Mouse (Mus musculus): ENCODE results near the gene Glrx2. TPM values are rescaled to one million over a fixed set of nuclear protein-coding genes. Genes with fewer than 3 reads are reported as not detected.
"Not testable (repeated sequence)": the region's sequence is repeated elsewhere in the genome, so short reads cannot be mapped to it uniquely, and the experiment has no call there.

Glrx2 gene
- polyA plus RNA-seq (2016; fragmentation: Nextera tagmentation; extraction: Ambion mirVana), result 88.1 and 89.1 TPM in 2 replicates

- WGBS, result no CpG with 5 or more reads among the region's 2 CpGs
- H3K9me3 ChIP-seq; H3K27ac ChIP-seq; H3K4me3 ChIP-seq; DNase-seq (ENCODE audit: extremely low spot score, low spot score); H3K4me1 ChIP-seq; H3K27me3 ChIP-seq (ENCODE audit: poor library complexity, severe bottlenecking); H3K36me3 ChIP-seq (replicated peaks): not testable (repeated sequence)
Observed at GRCm38 (mm10) chr1:143716038-143716437, at the start of gene Glrx2. Glrx2 (plus strand) TSS chr1:143716338.

GRCm38 (mm10) chr1:143675734-143676361 lies 40.3 kb upstream of the Glrx2 start:
- Histone ChIP-seq H3K27me3 (ENCODE audit: poor library complexity, severe bottlenecking) (no peaks in the 10 kb centered on the region), H3K4me1 (no peaks in the 10 kb centered on the region), H3K9me3 (no peaks in the 10 kb centered on the region), H3K4me3 (no peak overlapping the region), H3K36me3 (replicated peaks) (peaks cover 87% of the 10 kb centered on the region), H3K27ac (no peak overlapping the region)
- DNase-seq (ENCODE audit: extremely low spot score, low spot score), result no peak
- 97% methylated on average over 4 of the region's 4 CpGs for WGBS

- 95% methylated on average over 5 of the region's 5 CpGs for WGBS
- Histone ChIP-seq H3K4me1 (no peaks in the 10 kb centered on the region), H3K9me3 (no peaks in the 10 kb centered on the region), H3K27ac (no peak overlapping the region), H3K4me3 (no peak overlapping the region), H3K36me3 (replicated peaks) (peaks cover 78% of the 10 kb centered on the region), H3K27me3 (ENCODE audit: poor library complexity, severe bottlenecking) (no peaks in the 10 kb centered on the region)
- DNase-seq (ENCODE audit: extremely low spot score, low spot score), result no peak
Observed at GRCm38 (mm10) chr1:143681108-143681507, 35.0 kb upstream of the Glrx2 start.

- H3K27ac ChIP-seq, result no peak overlapping the region
- WGBS, result 95% methylated on average over 3 of the region's 3 CpGs
- peaks cover 81% of the 10 kb centered on the region for H3K36me3 ChIP-seq (replicated peaks)
- no peak overlapping the region for H3K4me3 ChIP-seq
- H3K27me3 ChIP-seq (ENCODE audit: poor library complexity, severe bottlenecking), result no peaks in the 10 kb centered on the region
- no peaks in the 10 kb centered on the region for H3K4me1 ChIP-seq
- H3K9me3 ChIP-seq, result no peaks in the 10 kb centered on the region
- DNase-seq (ENCODE audit: extremely low spot score, low spot score), result no peak
Observed at GRCm38 (mm10) chr1:143684849-143685248, 31.3 kb upstream of the Glrx2 start.

GRCm38 (mm10) chr1:143701736-143702135 lies 14.4 kb upstream of the Glrx2 start:
- Histone ChIP-seq H3K9me3 (no peaks in the 10 kb centered on the region), H3K36me3 (replicated peaks) (peaks cover 23% of the 10 kb centered on the region), H3K27ac (peak overlapping the region; percentile 97), H3K4me3 (peak overlapping the region; percentile 84), H3K27me3 (ENCODE audit: poor library complexity, severe bottlenecking) (no peaks in the 10 kb centered on the region; the same call in 1 of the 2 replicates), H3K4me1 (peaks cover 23% of the 10 kb centered on the region)
- 0% methylated on average over 13 of the region's 13 CpGs for WGBS
- DNase-seq (ENCODE audit: extremely low spot score, low spot score), result no peak

- Histone ChIP-seq H3K9me3 (no peaks in the 10 kb centered on the region), H3K4me1 (peaks cover 23% of the 10 kb centered on the region), H3K27ac (peak overlapping the region; percentile 97), H3K4me3 (peak overlapping the region; percentile 84), H3K27me3 (ENCODE audit: poor library complexity, severe bottlenecking) (no peaks in the 10 kb centered on the region; the same call in 1 of the 2 replicates), H3K36me3 (replicated peaks) (peaks cover 18% of the 10 kb centered on the region)
- no peak for DNase-seq (ENCODE audit: extremely low spot score, low spot score)
- under 1% methylated on average over 41 of the region's 48 CpGs for WGBS
Observed at GRCm38 (mm10) chr1:143702141-143702740, 13.9 kb upstream of the Glrx2 start.

GRCm38 (mm10) chr1:143702741-143703262 lies 13.3 kb upstream of the Glrx2 start, which contains the start of gene Cdc73:
Cdc73 (minus strand) TSS chr1:143702893.
- H3K27ac ChIP-seq, result peak within 1 kb of the TSS; percentile 97
- 0% methylated on average over 67 of the region's 74 CpGs for WGBS

GRCm38 (mm10) chr1:143707006-143707405 lies 9.1 kb upstream of the Glrx2 start:
- no peaks in the 10 kb centered on the region for H3K36me3 ChIP-seq (replicated peaks)
- DNase-seq (ENCODE audit: extremely low spot score, low spot score), result no peak
- no peaks in the 10 kb centered on the region for H3K9me3 ChIP-seq
- peaks cover 14% of the 10 kb centered on the region for H3K4me1 ChIP-seq
- H3K27ac ChIP-seq, result no peak overlapping the region
- H3K27me3 ChIP-seq (ENCODE audit: poor library complexity, severe bottlenecking), result no peaks in the 10 kb centered on the region; the same call in 1 of the 2 replicates
- WGBS, result 89% methylated on average over 4 of the region's 4 CpGs
- no peak overlapping the region for H3K4me3 ChIP-seq

More at GRCm38 (mm10) chr1:143702741-143703262, 13.3 kb upstream of the Glrx2 start, which contains the start of gene Cdc73:
- no peaks in the 10 kb centered on the region; the same call in 1 of the 2 replicates for H3K27me3 ChIP-seq (ENCODE audit: poor library complexity, severe bottlenecking)
- H3K4me1 ChIP-seq, result peaks cover 23% of the 10 kb centered on the region
- peaks cover 12% of the 10 kb centered on the region for H3K36me3 ChIP-seq (replicated peaks)
- peak within 1 kb of the TSS; percentile 84 for H3K4me3 ChIP-seq
- H3K9me3 ChIP-seq, result no peaks in the 10 kb centered on the region
- DNase-seq (ENCODE audit: extremely low spot score, low spot score), result peak; percentile 88

GRCm38 (mm10) chr1:143708361-143708760 lies 7.8 kb upstream of the Glrx2 start:
- 84% methylated on average over 6 of the region's 6 CpGs for whole genome bisulfite sequencing
- H3K4me3 ChIP-seq, result no peak overlapping the region
- DNase-seq (ENCODE audit: extremely low spot score, low spot score), result no peak
- no peaks in the 10 kb centered on the region for H3K9me3 ChIP-seq
- H3K27me3 ChIP-seq (ENCODE audit: poor library complexity, severe bottlenecking), result no peaks in the 10 kb centered on the region; the same call in 1 of the 2 replicates
- H3K27ac ChIP-seq, result no peak overlapping the region
- peaks cover 12% of the 10 kb centered on the region for H3K4me1 ChIP-seq
- no peaks in the 10 kb centered on the region for H3K36me3 ChIP-seq (replicated peaks)

- H3K27ac ChIP-seq, result 0 out of 2 replicates have a peak overlapping the region, but pooled peaks have one; percentile 2
- no peaks in the 10 kb centered on the region; the same call in 1 of the 2 replicates for H3K27me3 ChIP-seq (ENCODE audit: poor library complexity, severe bottlenecking)
- WGBS, result 86% methylated on average over 7 of the region's 7 CpGs
- H3K36me3 ChIP-seq (replicated peaks), result no peaks in the 10 kb centered on the region
- no peak overlapping the region for H3K4me3 ChIP-seq
- peaks cover 6% of the 10 kb centered on the region for H3K4me1 ChIP-seq
- no peak for DNase-seq (ENCODE audit: extremely low spot score, low spot score)
- no peaks in the 10 kb centered on the region for H3K9me3 ChIP-seq
Observed at GRCm38 (mm10) chr1:143709966-143710626, 6.0 kb upstream of the Glrx2 start.

GRCm38 (mm10) chr1:143710627-143710976 lies 5.5 kb upstream of the Glrx2 start:
- no peaks in the 10 kb centered on the region for H3K36me3 ChIP-seq (replicated peaks)
- 82% methylated on average over 5 of the region's 5 CpGs for WGBS
- peaks cover 6% of the 10 kb centered on the region for H3K4me1 ChIP-seq
- H3K9me3 ChIP-seq, result no peaks in the 10 kb centered on the region
- 0 out of 2 replicates have a peak overlapping the region, but pooled peaks have one; percentile 2 for H3K27ac ChIP-seq
- H3K4me3 ChIP-seq, result no peak overlapping the region
- H3K27me3 ChIP-seq (ENCODE audit: poor library complexity, severe bottlenecking), result no peaks in the 10 kb centered on the region
- no peak for DNase-seq (ENCODE audit: extremely low spot score, low spot score)

- H3K9me3 ChIP-seq, result no peaks in the 10 kb centered on the region
- no peaks in the 10 kb centered on the region for H3K36me3 ChIP-seq (replicated peaks)
- H3K27me3 ChIP-seq (ENCODE audit: poor library complexity, severe bottlenecking), result no peaks in the 10 kb centered on the region
- H3K4me1 ChIP-seq, result no peaks in the 10 kb centered on the region
- DNase-seq (ENCODE audit: extremely low spot score, low spot score), result no peak
- WGBS, result 84% methylated on average over 5 of the region's 5 CpGs
- no peak overlapping the region for H3K27ac ChIP-seq
- no peak overlapping the region for H3K4me3 ChIP-seq
Observed at GRCm38 (mm10) chr1:143724456-143725064, 8.4 kb downstream of the Glrx2 start.
